Mouse (Mus musculus): ENCODE results near the gene Thbs1.

Thbs1 gene

DNA sequence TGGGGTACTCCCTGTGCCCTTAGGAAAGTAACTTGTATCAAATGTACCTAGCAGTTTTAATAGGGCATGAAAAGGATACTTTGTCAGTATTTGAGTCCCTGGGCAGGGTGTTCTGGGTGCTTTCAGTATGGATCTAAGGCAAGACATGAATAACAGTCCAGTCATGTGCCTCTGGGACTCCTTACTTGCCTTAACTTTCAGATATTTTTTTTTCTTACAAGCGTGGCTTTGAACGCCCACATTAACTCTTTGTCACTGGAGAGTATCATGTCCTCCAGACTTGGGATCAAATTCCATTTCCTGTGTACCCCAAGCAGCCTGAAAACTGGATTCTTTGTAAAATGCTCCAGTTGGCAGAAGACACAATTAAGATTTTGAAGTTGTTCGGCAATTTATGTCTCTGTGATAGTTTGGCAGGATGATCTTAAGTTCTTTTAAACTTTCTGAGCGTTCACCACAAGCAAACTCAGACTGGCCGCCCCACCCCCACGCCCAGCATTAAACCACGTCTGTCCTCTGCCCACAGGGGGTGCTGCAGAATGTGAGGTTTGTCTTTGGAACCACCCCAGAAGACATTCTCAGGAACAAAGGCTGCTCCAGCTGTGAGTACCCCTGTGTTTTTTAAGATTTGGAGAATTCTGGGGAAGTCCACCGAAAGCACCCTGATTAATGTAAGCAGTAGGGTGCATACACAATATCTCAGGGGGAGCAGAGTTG lies 2.3 kb downstream of the Thbs1 start:
- in situ Hi-C loops (cut with MboI, MseI), result loop anchor here (10.0 to 25.0 kb wide), 2 partner anchors 569 to 577 kb away; no protein-coding TSS in a partner anchor

DNA sequence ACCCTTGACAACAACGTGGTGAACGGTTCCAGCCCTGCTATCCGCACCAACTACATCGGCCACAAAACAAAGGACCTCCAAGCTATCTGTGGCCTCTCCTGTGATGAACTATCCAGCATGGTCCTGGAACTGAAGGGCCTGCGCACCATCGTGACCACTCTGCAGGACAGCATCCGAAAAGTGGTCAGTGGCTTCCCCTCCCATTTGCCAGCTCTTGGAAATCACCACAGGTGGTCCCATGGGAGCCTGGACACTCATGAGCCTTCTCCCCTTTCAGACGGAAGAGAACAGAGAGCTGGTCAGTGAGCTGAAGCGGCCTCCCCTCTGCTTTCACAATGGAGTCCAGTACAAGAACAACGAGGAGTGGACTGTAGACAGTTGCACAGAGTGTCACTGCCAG lies 3.0 kb downstream of the Thbs1 start:
- in situ Hi-C loops (cut with MboI, MseI), result loop anchor here (10.0 to 25.0 kb wide), 2 partner anchors 570 to 577 kb away; no protein-coding TSS in a partner anchor

GRCm38 (mm10) chr2:118115647-118116046 lies 4.0 kb downstream of the Thbs1 start:
- in situ Hi-C loops (cut with MboI, MseI), result loop anchor here (10.0 to 25.0 kb wide), 2 partner anchors 571 to 578 kb away; no protein-coding TSS in a partner anchor

- in situ Hi-C loops (cut with MboI, MseI), result loop anchor here (10.0 to 25.0 kb wide), 2 partner anchors 571 to 579 kb away; no protein-coding TSS in a partner anchor
Measured at GRCm38 (mm10) chr2:118116180-118116579, 4.5 kb downstream of the Thbs1 start.

DNA sequence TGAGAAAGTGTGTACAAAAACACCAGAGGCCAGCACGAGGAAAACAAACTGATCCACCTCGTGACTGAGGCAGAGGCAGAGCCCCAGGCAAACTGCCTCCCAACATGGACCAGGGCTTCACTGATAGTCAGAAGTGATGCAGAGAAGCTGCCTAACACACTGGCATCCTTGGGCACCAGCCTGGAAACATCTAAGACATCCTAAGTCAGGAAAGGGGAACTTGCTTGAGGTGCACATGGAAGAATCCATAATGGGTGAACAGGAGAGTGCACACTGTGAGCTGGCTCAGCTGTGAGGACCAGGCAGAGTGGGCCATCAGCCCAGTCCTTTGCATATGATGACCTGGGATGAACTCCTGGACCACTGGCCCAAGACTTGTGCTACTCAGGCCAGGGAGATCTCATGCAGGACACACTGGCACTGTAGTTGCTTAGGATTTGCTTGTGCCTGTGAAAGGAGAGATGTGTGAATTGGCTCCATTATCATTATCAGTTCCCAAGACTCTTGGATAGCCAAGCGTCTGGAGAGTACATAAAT lies 5.1 kb downstream of the Thbs1 start:
- in situ Hi-C loops (cut with MboI, MseI), result loop anchor here (10.0 to 25.0 kb wide), 2 partner anchors 572 to 580 kb away; no protein-coding TSS in a partner anchor

DNA sequence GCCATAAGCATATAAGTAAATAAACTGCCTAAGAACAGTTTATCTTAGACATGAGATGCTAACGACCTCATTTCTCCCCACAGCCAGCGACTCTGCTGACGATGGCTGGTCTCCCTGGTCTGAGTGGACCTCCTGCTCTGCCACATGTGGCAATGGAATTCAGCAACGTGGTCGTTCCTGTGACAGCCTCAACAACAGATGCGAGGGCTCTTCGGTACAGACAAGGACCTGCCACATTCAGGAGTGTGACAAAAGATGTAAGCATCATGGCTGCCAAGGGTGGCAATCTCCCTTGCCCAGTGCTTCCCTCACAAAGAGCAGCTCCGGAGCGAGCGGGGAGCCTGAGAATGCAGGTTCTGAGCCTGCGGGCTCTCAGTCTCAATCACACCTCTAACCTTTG lies 5.7 kb downstream of the Thbs1 start:
- in situ Hi-C loops (cut with MboI, MseI), result loop anchor here (10.0 to 25.0 kb wide), 2 partner anchors 573 to 580 kb away; no protein-coding TSS in a partner anchor

GRCm38 (mm10) chr2:118118045-118118444 lies 6.4 kb downstream of the Thbs1 start:
- in situ Hi-C loops (cut with MboI, MseI), result loop anchor here (10.0 to 25.0 kb wide), 2 partner anchors 573 to 581 kb away; no protein-coding TSS in a partner anchor

- in situ Hi-C loops (cut with MboI, MseI), result loop anchor here (10.0 to 25.0 kb wide), 2 partner anchors 574 to 581 kb away; no protein-coding TSS in a partner anchor
Measured at GRCm38 (mm10) chr2:118118515-118118914, 6.8 kb downstream of the Thbs1 start.

DNA sequence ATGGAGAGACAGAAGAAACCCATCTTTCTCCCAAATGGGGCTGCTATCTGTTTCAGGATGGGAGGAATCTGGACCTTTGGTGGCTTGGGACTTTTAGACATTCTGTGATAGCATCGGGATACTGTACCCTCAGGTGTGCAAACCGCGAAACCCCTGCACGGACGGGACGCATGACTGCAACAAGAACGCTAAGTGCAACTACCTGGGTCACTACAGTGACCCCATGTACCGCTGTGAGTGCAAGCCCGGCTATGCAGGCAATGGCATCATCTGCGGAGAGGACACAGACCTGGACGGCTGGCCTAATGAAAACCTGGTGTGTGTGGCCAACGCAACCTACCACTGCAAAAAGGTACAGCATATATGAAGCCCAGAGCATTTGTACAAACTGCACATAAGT lies 8.0 kb downstream of the Thbs1 start:
- in situ Hi-C loops (cut with MboI, MseI), result loop anchor here (10.0 to 25.0 kb wide), 2 partner anchors 575 to 582 kb away; no protein-coding TSS in a partner anchor

DNA sequence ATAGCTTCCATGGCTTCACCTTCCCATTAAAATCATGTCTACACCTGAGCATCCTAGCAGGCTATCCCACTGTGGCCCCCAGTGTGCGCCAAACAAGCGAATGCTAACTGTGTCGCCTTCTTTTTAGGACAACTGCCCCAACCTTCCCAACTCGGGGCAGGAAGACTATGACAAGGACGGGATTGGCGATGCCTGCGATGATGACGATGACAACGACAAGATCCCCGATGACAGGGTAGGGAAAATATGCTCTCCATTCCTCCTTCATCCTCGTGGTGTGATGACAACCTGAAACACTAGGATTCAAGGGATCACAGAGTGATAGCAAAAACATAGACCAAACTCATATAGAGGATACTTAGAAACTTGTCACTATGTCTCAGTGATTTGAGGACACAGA lies 8.4 kb downstream of the Thbs1 start:
- in situ Hi-C loops (cut with MboI, MseI), result loop anchor here in 1 of 2 experiments (25.0 kb wide), 1 partner anchor 583 kb away; no protein-coding TSS in a partner anchor

- in situ Hi-C loops (cut with MboI, MseI), result loop anchor here in 1 of 2 experiments (25.0 kb wide), 1 partner anchor 583 kb away; no protein-coding TSS in a partner anchor
Measured at GRCm38 (mm10) chr2:118120751-118121150, 9.1 kb downstream of the Thbs1 start.

DNA sequence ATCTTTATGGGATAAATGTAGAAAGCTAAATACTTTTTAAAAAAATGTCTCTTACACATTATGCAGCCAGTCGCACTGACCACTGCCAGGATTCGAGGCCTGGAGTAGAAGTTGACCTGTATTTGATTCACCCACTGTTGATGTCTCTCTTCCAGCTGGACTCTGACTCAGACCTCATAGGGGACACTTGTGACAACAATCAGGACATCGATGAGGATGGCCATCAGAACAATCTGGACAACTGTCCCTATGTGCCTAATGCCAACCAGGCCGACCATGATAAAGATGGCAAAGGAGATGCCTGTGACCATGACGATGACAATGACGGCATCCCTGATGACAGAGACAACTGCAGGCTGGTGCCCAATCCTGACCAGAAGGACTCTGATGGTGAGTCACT lies 10.6 kb downstream of the Thbs1 start:
- in situ Hi-C loops (cut with MboI, MseI), result loop anchor here in 1 of 2 experiments (25.0 kb wide), 1 partner anchor 585 kb away; no protein-coding TSS in a partner anchor

DNA sequence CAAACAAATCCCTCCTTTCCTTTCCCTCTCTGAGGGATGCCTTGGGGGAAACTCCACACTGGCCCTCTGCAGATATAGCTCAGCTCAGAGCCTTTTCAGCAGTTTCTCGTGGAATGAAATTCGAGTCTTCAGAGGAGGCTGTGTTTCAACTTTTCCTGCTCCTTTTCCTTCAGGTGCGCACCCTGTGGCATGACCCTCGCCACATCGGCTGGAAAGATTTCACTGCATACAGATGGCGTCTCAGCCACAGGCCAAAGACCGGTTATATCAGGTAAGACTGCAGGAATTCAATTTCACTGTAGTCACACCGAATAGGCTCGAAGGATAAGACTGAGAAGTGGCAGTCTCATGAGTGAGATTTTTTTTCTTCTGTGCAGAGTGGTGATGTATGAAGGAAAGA lies 12.1 kb downstream of the Thbs1 start:
- in situ Hi-C loops (cut with MboI, MseI), result loop anchor here in 1 of 2 experiments (25.0 kb wide), 1 partner anchor 586 kb away; no protein-coding TSS in a partner anchor

GRCm38 (mm10) chr2:118124437-118124836 lies 12.8 kb downstream of the Thbs1 start:
- in situ Hi-C loops (cut with MboI, MseI), result loop anchor here in 1 of 2 experiments (25.0 kb wide), 1 partner anchor 587 kb away; no protein-coding TSS in a partner anchor

- in situ Hi-C loops (cut with MboI, MseI), result no loop called here
Measured at GRCm38 (mm10) chr2:118125211-118125939, 13.7 kb downstream of the Thbs1 start.

GRCm38 (mm10) chr2:118125943-118126470 lies 14.3 kb downstream of the Thbs1 start:
- in situ Hi-C loops (cut with MboI, MseI), result no loop called here

DNA sequence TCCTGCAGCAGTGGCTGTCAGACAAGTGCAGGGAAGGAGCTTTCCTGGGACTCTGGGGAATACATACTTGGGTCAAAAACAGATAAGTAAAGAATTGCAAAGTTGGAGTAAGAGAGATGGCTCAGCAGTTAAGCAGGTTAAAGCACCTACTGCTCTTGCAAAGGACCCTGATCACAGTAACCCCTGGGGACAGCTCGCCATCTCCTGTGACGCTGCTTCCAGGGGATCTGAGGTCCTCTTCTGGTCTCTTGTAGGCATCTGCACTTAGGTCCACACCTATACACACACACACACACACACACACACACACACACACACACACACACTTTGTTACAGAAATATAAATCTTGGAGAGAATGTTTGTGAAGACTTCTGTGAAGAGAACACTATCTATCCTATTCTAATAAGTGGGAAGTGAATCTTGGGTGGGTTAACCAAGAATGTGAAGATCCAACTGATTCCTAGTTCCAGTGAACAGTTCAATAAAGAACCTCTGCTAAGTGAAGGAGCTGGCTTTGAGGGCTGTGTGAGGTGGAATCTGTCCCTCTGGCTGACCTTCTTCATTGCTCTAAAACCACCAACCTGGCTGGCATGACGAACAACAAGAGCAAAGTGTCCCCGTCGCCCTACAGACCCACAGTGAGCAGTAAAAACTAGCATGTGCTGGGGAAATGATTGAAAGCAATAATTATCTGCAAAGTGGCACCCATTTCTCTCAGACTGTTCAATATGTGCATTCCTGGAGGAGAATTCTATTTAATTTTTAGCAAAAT lies 16.0 kb downstream of the Thbs1 start:
- in situ Hi-C loops (cut with MboI, MseI), result no loop called here

GRCm38 (mm10) chr2:118128313-118128712 lies 16.6 kb downstream of the Thbs1 start:
- in situ Hi-C loops (cut with MboI, MseI), result no loop called here

DNA sequence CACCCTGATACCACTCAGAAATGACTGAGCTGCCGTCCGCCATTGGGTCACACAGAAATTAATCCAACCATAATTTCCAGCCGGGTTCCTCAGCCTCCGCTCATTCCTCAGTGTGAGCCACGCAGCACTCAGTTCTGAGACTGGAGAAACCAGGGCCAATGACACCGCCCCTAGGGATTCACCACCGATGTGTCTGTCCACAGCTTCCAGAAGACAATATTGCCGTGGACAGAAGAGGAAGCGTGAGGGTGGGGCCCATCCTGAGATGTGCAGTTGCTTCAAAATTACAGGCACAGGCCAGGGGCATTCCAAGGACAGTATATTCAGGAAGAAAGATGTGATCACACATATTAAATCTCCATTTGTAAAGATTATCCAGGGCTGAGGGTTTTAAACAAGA lies 25.4 kb downstream of the Thbs1 start:
- in situ Hi-C loops (cut with MboI, MseI), result no loop called here

DNA sequence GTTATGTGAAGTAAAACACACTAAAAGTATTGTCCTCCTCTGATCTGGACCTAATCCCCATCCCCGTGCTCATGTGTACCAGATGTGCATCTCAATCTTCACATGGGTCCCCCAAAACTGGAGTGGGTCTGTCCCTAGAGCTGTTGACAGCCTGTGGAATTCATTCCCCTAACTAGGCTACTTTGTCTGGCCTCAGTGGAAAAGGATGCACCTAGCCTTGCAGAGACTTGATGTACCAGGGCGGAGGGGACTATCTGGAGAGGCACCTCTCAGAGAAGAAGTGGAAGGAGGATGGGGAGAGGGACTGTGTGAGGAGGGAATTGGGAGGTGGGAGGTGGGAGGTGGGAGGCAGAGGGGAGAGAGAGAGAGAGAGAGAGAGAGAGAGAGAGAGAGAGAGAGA lies 26.1 kb downstream of the Thbs1 start:
- in situ Hi-C loops (cut with MboI, MseI), result no loop called here

Measured in T-helper 17 cell (primary cell).